Mouse (Mus musculus) G1E (cell line): ENCODE measurements around the gene Gm21981.

Source experiments
- CTCF ChIP-seq: IDR thresholded peaks from 2 replicates; pipeline ENCODE4 v1.5.1; 2012; ENCODE audit warnings: low read depth, low read length, inconsistent platforms, mixed read lengths
- GATA1 ChIP-seq: IDR thresholded peaks from 2 replicates; pipeline ENCODE4 v1.6.1; 2012; ENCODE audit warnings: borderline replicate concordance, low read length, inconsistent platforms, mixed read lengths

DNA sequence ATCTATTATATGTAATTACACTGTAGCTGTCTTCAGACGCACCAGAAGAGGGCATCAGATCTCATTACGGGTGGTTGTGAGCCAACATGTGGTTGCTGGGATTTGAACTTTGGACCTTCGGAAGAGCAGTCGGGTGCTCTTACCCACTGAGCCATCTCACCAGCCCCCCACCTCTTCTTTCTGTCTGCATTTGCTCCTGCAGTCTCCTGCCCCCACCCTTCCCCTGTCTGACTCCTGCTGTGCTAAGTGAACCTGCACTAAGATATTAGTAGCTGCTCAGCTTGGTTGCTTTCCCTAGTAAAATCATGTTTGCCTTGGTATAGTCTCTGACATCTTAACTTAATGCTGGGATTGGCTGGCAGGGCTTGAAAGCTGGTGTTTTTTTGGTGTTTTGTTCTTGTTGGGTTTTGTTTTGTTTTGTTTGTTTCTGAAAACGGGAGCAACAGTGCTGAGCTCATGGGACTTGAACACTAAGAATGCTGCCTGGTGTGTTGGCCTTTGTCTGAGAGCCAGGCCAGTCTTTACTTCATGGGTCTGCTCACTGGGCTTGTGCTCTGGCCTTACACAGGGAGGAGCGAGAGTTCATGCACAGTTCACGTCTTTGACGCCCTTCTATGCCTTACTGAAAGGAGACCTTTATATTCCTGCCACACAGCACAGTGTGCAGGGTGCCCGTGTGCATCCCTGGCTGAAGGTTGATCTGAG lies 31.1 kb downstream of the Gm21981 start:
- TF ChIP-seq GATA1 (no peak), CTCF (no peak)
